Mouse (Mus musculus) spleen, adult 2 months (tissue): ENCODE measurements around the gene Snx20. TPM values are rescaled to one million over a fixed set of nuclear protein-coding genes. Genes with fewer than 3 reads are reported as not detected.

Experiments
- DNase-seq, 2 experiments: peaks; one replicate each; pipeline versions ENCODE4 v3.0.0 to v3.0.0-alpha.2; 2012 to 2021; ENCODE audit warnings: low spot score in 2 of 2, low read depth in 1 of 2
- H3K27ac ChIP-seq: fragments of 200-500 bp; 2 replicates; pipeline ENCODE4 v1.5.1; 2012; ENCODE audit warnings: low read length, inconsistent platforms; ENCODE audit not compliant: insufficient read depth
- H3K27me3 ChIP-seq: fragments of 200-500 bp; 2 replicates; pipeline ENCODE4 v1.6.1; 2012; ENCODE audit warnings: mild to moderate bottlenecking, moderate library complexity, low read length, inconsistent platforms; ENCODE audit not compliant: control insufficient read depth, insufficient read depth
- H3K36me3 ChIP-seq: fragments of 200-500 bp; 2 replicates; pipeline ENCODE4 v1.6.1; 2012; ENCODE audit warnings: mild to moderate bottlenecking, low read length, inconsistent platforms; ENCODE audit not compliant: control insufficient read depth, insufficient read depth
- H3K4me1 ChIP-seq: fragments of 200-500 bp; 2 replicates; pipeline ENCODE4 v1.6.1; 2011; ENCODE audit warnings: inconsistent platforms; ENCODE audit not compliant: control insufficient read depth, insufficient read depth, insufficient read length
- H3K4me3 ChIP-seq: fragments of 200-500 bp; 2 replicates; pipeline ENCODE4 v1.5.1; 2011; ENCODE audit warnings: mild to moderate bottlenecking, inconsistent platforms; ENCODE audit not compliant: insufficient read depth, insufficient read length; ENCODE audit errors: extremely low read depth
- CTCF ChIP-seq: fragments of 200-500 bp; IDR thresholded peaks from 2 replicates; pipeline ENCODE4 v1.5.1; 2011; ENCODE audit warnings: mild to moderate bottlenecking, inconsistent platforms; ENCODE audit not compliant: insufficient read depth, insufficient read length, insufficient replicate concordance; ENCODE audit errors: extremely low read depth
- POLR2A ChIP-seq: fragments of 200-500 bp; IDR thresholded peaks from 2 replicates; pipeline ENCODE4 v1.6.1; 2011; ENCODE audit warnings: low read depth, low read length, inconsistent platforms
- WGBS: fragments of 180-500 bp; shearing (Covaris S2); methylation state at CpG from one replicate; pipeline ENCODE4 v1.1.7; 2018; 5-methylcytosine and 5-hydroxymethylcytosine counted together
- polyA plus RNA-seq: library from polyadenylated mRNA; depleted of rRNA; stranded (reverse); fragments of >200 nt; gene quantifications from 2 replicates; pipeline ENCODE4 v1.2.3, GENCODE M21; 2012; rRNA removed

Snx20 gene
- 63.8 and 113 TPM in 2 replicates for polyA plus RNA-seq

- peak; percentile 76 to 82 for DNase-seq
- 8% methylated on average over 14 of the region's 14 CpGs for WGBS
Observed at GRCm38 (mm10) chr8:88635474-88636397, at the start of gene Snx20. Snx20 (minus strand) TSS chr8:88636128.

DNA sequence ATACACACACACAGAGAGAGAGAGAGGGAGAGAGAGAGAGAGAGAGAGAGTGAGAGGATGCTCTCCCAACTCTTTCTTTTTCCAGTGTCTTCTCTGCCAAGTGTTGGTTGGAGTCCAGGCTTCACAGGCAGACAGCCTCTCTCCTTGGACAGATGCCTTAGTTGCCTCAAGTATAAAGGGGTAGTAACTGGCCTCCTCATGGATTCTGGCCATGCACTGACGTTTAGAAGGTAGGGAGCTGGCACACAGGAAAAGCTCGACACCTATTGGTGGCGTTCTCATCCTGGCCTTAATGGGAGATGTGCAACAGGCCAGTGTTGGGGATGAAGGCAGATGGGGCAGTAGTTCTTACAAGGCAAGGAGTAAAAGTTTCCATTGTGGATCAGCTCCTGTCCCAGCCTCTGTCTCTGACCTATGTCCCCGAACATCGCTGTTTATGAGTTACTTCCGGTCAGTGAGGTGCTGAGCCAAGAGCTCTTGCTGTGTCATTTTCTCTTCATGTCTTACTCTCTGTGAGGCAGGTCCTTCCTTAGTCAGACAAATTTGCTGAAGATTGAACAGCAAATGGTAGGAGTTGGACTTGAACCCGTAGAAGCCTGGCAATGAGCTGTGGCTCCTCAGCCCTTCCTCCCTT, 47.8 kb upstream of the Snx20 start:
- Histone ChIP-seq H3K36me3 (no peaks in the 10 kb centered on the region), H3K27me3 (no peaks in the 10 kb centered on the region), H3K4me1 (no peaks in the 10 kb centered on the region; the same call in 1 of the 2 replicates), H3K27ac (no peak overlapping the region), H3K4me3 (no peak overlapping the region)
- TF ChIP-seq POLR2A (no peak), CTCF (no peak)
- 93% methylated on average over 7 of the region's 7 CpGs for WGBS
- DNase-seq = no peak

More at GRCm38 (mm10) chr8:88635474-88636397, at the start of gene Snx20:
- H3K4me1 ChIP-seq = peaks cover 38% of the 10 kb centered on the region; the same call in 1 of the 2 replicates
- TF ChIP-seq CTCF (no peak), POLR2A (peak; percentile 67)
- H3K4me3 ChIP-seq = peak within 1 kb of the TSS; percentile 77
- H3K36me3 ChIP-seq = peaks cover 7% of the 10 kb centered on the region; the same call in 1 of the 2 replicates
- no peaks in the 10 kb centered on the region for H3K27me3 ChIP-seq
- peak within 1 kb of the TSS; percentile 93 for H3K27ac ChIP-seq

DNA sequence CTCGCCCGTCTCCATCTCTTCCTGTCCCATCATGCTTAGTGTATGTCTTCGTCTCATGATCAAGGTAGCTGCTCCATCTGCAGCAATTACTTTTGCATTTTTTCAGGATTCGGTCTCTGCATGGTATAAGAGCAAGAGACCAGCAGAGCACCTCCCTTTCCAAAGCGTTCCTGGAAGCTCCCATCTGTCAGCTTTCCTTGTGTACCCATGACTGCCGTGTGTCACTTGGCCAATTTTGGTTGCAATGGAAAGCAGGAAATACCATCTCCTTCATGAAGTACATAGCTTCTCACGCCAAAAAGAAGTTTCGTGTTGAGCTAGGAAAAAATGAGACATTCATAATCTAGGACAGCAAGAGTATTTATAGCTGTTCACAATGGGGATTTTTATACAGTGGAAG, 45.1 kb upstream of the Snx20 start:
- no peak overlapping the region for H3K4me3 ChIP-seq
- WGBS = 84% methylated on average over 8 of the region's 8 CpGs
- H3K27ac ChIP-seq = no peak overlapping the region
- no peak for TF ChIP-seq CTCF
- TF ChIP-seq POLR2A = no peak
- DNase-seq = no peak
- H3K36me3 ChIP-seq = no peaks in the 10 kb centered on the region; the same call in 1 of the 2 replicates
- no peaks in the 10 kb centered on the region for H3K27me3 ChIP-seq
- no peaks in the 10 kb centered on the region; the same call in 1 of the 2 replicates for H3K4me1 ChIP-seq

DNA sequence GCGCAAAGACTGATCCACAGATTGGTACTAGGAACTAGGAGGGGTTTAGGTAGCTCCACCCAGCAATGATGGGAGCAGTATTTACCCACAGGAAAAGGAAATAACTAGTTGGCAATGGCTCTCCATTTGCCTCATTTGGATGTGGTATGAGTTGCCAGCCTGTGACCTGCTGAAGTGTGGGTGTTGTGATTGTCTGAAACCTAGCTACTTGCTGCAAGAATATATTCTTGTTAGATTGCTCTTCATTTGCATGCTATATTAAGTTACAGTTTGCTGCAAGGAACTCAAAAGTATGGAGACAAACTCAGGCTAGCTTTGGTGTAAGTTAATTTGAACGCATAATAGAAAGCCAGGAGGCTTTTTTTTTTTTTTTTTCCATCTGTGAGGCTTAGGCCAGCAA, 44.6 kb upstream of the Snx20 start:
- H3K4me1 ChIP-seq = no peaks in the 10 kb centered on the region; the same call in 1 of the 2 replicates
- no peaks in the 10 kb centered on the region for H3K27me3 ChIP-seq
- no peak overlapping the region for H3K27ac ChIP-seq
- WGBS = 92% methylated on average over 2 of the region's 2 CpGs
- no peaks in the 10 kb centered on the region; the same call in 1 of the 2 replicates for H3K36me3 ChIP-seq
- DNase-seq = no peak
- H3K4me3 ChIP-seq = no peak overlapping the region
- TF ChIP-seq POLR2A = no peak
- TF ChIP-seq CTCF = no peak

DNA sequence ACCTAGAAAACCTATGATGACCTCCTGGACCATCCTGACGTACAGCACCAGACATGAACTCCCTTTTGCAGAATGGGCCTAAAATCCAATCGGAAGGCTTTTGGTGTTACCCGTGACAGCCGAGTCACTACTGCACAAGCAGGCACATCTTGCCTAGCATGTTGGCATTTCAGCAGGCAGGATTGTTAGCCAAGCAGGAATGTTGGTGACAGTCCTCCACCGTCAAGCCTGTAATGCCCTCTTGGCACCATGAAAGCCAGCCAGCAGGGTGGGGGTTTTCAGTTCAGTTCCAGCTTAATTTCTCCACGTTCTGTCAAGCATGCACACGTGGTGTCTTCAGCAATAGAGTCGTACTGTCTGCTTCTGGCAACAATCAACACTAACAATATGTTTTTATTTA, 41.1 kb upstream of the Snx20 start:
- TF ChIP-seq CTCF (no peak), POLR2A (no peak)
- Histone ChIP-seq H3K4me3 (no peak overlapping the region), H3K4me1 (no peaks in the 10 kb centered on the region; the same call in 1 of the 2 replicates), H3K27ac (no peak overlapping the region), H3K36me3 (no peaks in the 10 kb centered on the region; the same call in 1 of the 2 replicates), H3K27me3 (no peaks in the 10 kb centered on the region)
- no peak for DNase-seq
- WGBS = 89% methylated on average over 8 of the region's 8 CpGs

DNA sequence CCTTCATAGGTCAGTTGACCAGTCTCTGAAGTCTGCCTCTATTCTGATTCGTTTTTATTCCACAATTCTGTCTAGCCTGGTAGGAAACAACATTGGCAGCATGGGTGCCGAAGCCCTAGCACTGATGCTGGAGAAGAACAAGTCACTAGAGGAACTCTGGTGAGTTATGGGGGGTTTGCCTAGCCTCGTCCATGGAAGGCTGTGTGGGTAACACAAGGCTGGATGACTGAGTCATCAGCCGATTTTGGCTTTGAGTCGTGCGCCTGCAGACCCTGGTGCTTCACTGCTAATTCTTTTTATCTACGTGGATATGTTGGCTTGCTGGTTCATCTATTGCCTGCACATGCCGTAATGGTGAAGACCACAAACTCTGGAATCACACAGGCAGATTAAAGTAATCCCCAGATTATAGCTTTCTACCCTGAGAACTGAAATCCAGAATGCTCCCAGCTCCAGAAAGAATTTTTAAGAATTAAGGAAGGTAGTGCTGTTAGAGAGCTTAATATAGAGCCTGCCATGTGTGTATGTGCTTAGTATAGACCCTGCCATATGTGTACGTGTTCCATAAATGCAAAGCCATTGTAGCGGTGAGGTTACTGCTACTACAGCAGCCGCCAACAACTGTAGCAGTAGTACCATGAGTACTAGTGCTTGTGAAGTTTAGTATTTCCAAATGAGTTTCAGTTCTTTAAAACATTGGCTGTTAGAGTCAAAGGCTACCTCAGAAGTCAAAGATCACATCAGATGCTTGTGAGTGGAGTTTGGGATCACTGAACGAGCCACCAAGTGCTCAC, 39.6 kb upstream of the Snx20 start:
- 89% methylated on average over 12 of the region's 12 CpGs for WGBS
- Histone ChIP-seq H3K27ac (no peak overlapping the region), H3K4me1 (no peaks in the 10 kb centered on the region), H3K36me3 (no peaks in the 10 kb centered on the region; the same call in 1 of the 2 replicates), H3K4me3 (no peak overlapping the region), H3K27me3 (no peaks in the 10 kb centered on the region)
- TF ChIP-seq CTCF (no peak), POLR2A (no peak)
- no peak for DNase-seq
